Mouse (Mus musculus) midbrain, embryonic 12.5 days (tissue): ENCODE data around the gene Sgcd. TPM values are rescaled to one million over a fixed set of nuclear protein-coding genes. Genes with fewer than 3 reads are reported as not detected.

ENCODE experiments used
- ATAC-seq: fragments of 200-750 bp; cut with Nextera tagmentation; 2 replicates; pipeline ENCODE4 v1.8.0; 2017; ENCODE audit warnings: low read depth, moderate TSS enrichment, moderate library complexity; ENCODE audit not compliant: low FRiP score
- H3K27ac ChIP-seq: fragments of 300-500 bp; sonication (generic); replicated peaks from 2 replicates; pipeline ENCODE4 v1.5.1; 2016; ENCODE audit warnings: mild to moderate bottlenecking
- H3K27me3 ChIP-seq: fragments of 300-500 bp; sonication (generic); 2 replicates; pipeline ENCODE4 v1.6.1; 2016; ENCODE audit warnings: mild to moderate bottlenecking
- H3K36me3 ChIP-seq: fragments of 300-500 bp; sonication (generic); 2 replicates; pipeline ENCODE4 v1.6.1; 2016
- H3K4me1 ChIP-seq: fragments of 300-500 bp; sonication (generic); 2 replicates; pipeline ENCODE4 v1.6.1; 2016
- H3K4me2 ChIP-seq: fragments of 300-500 bp; sonication (generic); replicated peaks from 2 replicates; pipeline ENCODE4 v1.6.1; 2016; ENCODE audit warnings: mild to moderate bottlenecking, moderate library complexity
- H3K4me3 ChIP-seq: fragments of 300-500 bp; sonication (generic); 2 replicates; pipeline ENCODE4 v1.5.1; 2016; ENCODE audit warnings: mild to moderate bottlenecking
- H3K9ac ChIP-seq: fragments of 300-500 bp; sonication (generic); replicated peaks from 2 replicates; pipeline ENCODE4 v1.6.1; 2016; ENCODE audit warnings: mild to moderate bottlenecking, moderate library complexity
- H3K9me3 ChIP-seq: fragments of 300-500 bp; sonication (generic); 2 replicates; pipeline ENCODE4 v1.6.1; 2016; ENCODE audit warnings: mild to moderate bottlenecking
- WGBS: fragments of 180-500 bp; shearing (Covaris S2); methylation state at CpG from one replicate; pipeline ENCODE4 v1.1.7; 2016; 5-methylcytosine and 5-hydroxymethylcytosine counted together
- polyA plus RNA-seq: library from polyadenylated mRNA; unstranded; fragments of >200 nt; fragmentation: Nextera tagmentation; extraction: Ambion mirVana; gene quantifications from 2 replicates; pipeline ENCODE4 v1.2.1, GENCODE M21; 2016

Sgcd gene
- polyA plus RNA-seq, 1 experiment from 2014 or later: 3.8 TPM

DNA sequence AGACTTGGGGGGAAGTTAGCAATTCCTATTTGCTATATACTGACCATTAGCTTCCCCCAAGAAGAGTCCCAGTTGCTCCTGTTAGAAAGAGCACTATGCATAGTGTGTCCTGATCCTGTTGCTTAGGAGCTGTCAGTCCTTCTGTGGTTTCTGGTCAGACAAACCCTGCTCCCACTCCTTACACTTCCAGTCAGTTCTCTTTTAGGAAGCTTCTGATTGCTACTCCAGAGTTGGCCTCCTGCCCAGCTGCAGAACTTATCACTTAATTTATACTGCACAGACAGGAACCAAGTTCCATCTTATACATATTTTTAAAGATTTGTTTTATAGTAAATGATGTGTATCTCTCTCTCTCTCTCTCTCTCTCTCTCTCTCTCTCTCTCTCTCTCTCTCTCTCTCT lies 878.5 kb downstream of the Sgcd start:
- H3K27me3 ChIP-seq: no peaks in the 10 kb centered on the region
- no peak overlapping the region for H3K9ac ChIP-seq
- H3K4me2 ChIP-seq: no peak overlapping the region
- no peak overlapping the region for H3K4me3 ChIP-seq
- no peaks in the 10 kb centered on the region for H3K36me3 ChIP-seq
- ATAC-seq: no peak
- no peaks in the 10 kb centered on the region for H3K9me3 ChIP-seq
- no peak overlapping the region for H3K27ac ChIP-seq
- no peaks in the 10 kb centered on the region for H3K4me1 ChIP-seq

GRCm38 (mm10) chr11:47107661-47108060 lies 881.1 kb downstream of the Sgcd start:
- Histone ChIP-seq H3K9ac (no peak overlapping the region), H3K27ac (no peak overlapping the region), H3K27me3 (no peaks in the 10 kb centered on the region), H3K36me3 (no peaks in the 10 kb centered on the region), H3K4me2 (no peak overlapping the region), H3K9me3 (no peaks in the 10 kb centered on the region), H3K4me1 (no peaks in the 10 kb centered on the region), H3K4me3 (no peak overlapping the region)
- ATAC-seq: no peak
- WGBS: 80% methylated on average over 2 of the region's 2 CpGs

DNA sequence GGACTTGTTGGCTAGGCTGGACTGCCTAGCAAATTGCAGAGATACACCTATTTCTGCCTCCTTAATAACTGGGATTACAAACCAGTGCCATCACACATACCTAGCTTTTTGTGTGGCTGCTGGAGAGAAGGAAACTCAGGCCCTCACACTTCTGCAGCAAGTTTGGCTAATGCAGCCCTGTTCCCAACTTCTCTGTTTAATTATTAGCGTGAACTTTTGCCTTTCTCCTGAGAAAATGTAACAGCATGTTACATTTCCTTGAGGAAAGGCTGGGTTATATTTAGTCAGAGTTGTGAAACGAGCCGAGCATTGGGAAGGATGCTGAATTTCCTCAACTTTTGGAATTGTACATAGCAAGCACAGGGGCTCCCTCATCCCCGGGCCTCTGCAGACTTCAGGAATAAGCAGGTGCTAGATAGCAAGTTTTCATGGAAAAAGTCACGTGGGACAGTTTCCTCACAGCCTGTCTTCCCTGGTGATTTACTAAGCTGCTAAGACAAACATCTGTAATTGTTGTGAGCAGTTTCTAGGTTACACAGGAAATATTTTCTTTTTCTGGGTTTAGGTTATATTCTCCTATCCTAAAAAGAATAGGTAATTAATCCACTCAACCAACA lies 895.4 kb downstream of the Sgcd start:
- H3K4me3 ChIP-seq: no peak overlapping the region
- H3K9me3 ChIP-seq: no peaks in the 10 kb centered on the region
- H3K4me1 ChIP-seq: no peaks in the 10 kb centered on the region
- H3K4me2 ChIP-seq: no peak overlapping the region
- 82% methylated on average over 5 of the region's 5 CpGs for WGBS
- H3K9ac ChIP-seq: no peak overlapping the region
- H3K27ac ChIP-seq: no peak overlapping the region
- no peaks in the 10 kb centered on the region for H3K27me3 ChIP-seq
- no peak for ATAC-seq
- no peaks in the 10 kb centered on the region for H3K36me3 ChIP-seq

GRCm38 (mm10) chr11:47082517-47082916 lies 906.3 kb downstream of the Sgcd start:
- Histone ChIP-seq H3K36me3 (no peaks in the 10 kb centered on the region), H3K4me1 (no peaks in the 10 kb centered on the region), H3K9me3 (no peaks in the 10 kb centered on the region), H3K27me3 (no peaks in the 10 kb centered on the region), H3K4me3 (no peak overlapping the region), H3K4me2 (no peak overlapping the region), H3K27ac (no peak overlapping the region), H3K9ac (no peak overlapping the region)
- no peak for ATAC-seq
- WGBS: 93% methylated on average over 1 of the region's 1 CpGs

- ATAC-seq: no peak
- Histone ChIP-seq H3K9me3 (no peaks in the 10 kb centered on the region), H3K27me3 (no peaks in the 10 kb centered on the region), H3K9ac (no peak overlapping the region), H3K4me3 (no peak overlapping the region), H3K4me2 (no peak overlapping the region), H3K27ac (no peak overlapping the region), H3K4me1 (no peaks in the 10 kb centered on the region), H3K36me3 (no peaks in the 10 kb centered on the region)
- 69% methylated on average over 1 of the region's 1 CpGs for WGBS
Observed at GRCm38 (mm10) chr11:47073538-47073937, 915.2 kb downstream of the Sgcd start.

DNA sequence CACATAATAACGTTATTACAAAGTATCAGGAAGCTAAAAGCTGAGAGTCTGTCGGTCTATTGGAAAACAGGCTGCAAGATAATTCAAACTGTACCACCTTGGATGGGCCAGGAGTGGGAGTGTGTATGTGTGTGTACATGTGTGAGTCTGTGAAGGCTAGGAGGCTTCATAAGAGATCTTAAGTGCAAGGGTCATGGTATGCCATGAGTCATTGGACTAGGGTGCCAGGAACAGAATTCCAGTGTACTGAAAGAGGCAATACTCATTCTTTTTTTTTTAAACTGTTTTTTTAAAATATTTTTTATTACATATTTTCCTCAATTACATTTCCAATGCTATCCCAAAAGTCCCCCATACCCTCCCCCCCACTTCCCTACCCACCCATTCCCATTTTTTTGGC lies 917.6 kb downstream of the Sgcd start:
- no peaks in the 10 kb centered on the region for H3K36me3 ChIP-seq
- WGBS: 87% methylated on average over 2 of the region's 2 CpGs
- ATAC-seq: no peak

GRCm38 (mm10) chr11:47069769-47070384 lies 918.9 kb downstream of the Sgcd start:
- Histone ChIP-seq H3K4me2 (no peak overlapping the region), H3K4me1 (no peaks in the 10 kb centered on the region), H3K36me3 (no peaks in the 10 kb centered on the region), H3K4me3 (no peak overlapping the region), H3K9me3 (no peaks in the 10 kb centered on the region), H3K27ac (no peak overlapping the region), H3K27me3 (no peaks in the 10 kb centered on the region), H3K9ac (no peak overlapping the region)
- WGBS: 82% methylated on average over 2 of the region's 2 CpGs
- no peak for ATAC-seq

More for the DNA sequence above, 917.6 kb downstream of the Sgcd start:
- Histone ChIP-seq H3K27me3 (no peaks in the 10 kb centered on the region), H3K9ac (no peak overlapping the region), H3K4me1 (no peaks in the 10 kb centered on the region), H3K27ac (no peak overlapping the region), H3K4me2 (no peak overlapping the region), H3K9me3 (no peaks in the 10 kb centered on the region), H3K4me3 (no peak overlapping the region)

GRCm38 (mm10) chr11:47063690-47064089 lies 925.1 kb downstream of the Sgcd start:
- Histone ChIP-seq H3K4me3 (no peak overlapping the region), H3K9me3 (no peaks in the 10 kb centered on the region), H3K27me3 (no peaks in the 10 kb centered on the region), H3K9ac (no peak overlapping the region), H3K27ac (no peak overlapping the region), H3K4me2 (no peak overlapping the region), H3K4me1 (no peaks in the 10 kb centered on the region), H3K36me3 (no peaks in the 10 kb centered on the region)
- ATAC-seq: no peak
- WGBS: 86% methylated on average over 4 of the region's 4 CpGs

GRCm38 (mm10) chr11:47050390-47050789 lies 938.4 kb downstream of the Sgcd start:
- no peak overlapping the region for H3K27ac ChIP-seq
- no peaks in the 10 kb centered on the region for H3K4me1 ChIP-seq
- no peak overlapping the region for H3K4me3 ChIP-seq
- WGBS: 74% methylated on average over 2 of the region's 2 CpGs
- ATAC-seq: no peak
- no peak overlapping the region for H3K9ac ChIP-seq
- H3K27me3 ChIP-seq: no peaks in the 10 kb centered on the region
- H3K4me2 ChIP-seq: no peak overlapping the region
- H3K9me3 ChIP-seq: no peaks in the 10 kb centered on the region
- no peaks in the 10 kb centered on the region for H3K36me3 ChIP-seq

DNA sequence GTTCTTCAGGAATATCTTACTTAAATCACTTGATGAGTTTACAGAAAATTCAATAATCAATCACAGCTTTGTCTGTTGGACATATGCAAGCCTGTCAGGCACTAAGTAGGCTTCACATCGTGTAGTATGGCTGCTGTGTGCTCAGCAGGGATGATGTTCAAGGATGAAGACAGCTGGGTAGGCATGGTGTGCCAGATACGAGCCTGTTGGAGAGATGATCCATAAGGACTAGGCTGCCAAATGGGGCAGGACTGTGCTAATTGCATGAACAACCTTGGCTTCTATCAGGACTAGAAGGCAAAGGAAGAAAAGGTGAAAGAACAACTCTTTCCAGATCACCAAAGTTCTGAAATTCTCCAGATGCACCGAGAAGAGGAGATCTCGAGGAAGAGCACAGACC lies 939.0 kb downstream of the Sgcd start:
- Histone ChIP-seq H3K9me3 (no peaks in the 10 kb centered on the region), H3K27me3 (no peaks in the 10 kb centered on the region), H3K4me1 (no peaks in the 10 kb centered on the region), H3K9ac (no peak overlapping the region), H3K4me2 (no peak overlapping the region), H3K27ac (no peak overlapping the region), H3K4me3 (no peak overlapping the region), H3K36me3 (no peaks in the 10 kb centered on the region)
- ATAC-seq: no peak
- WGBS: 90% methylated on average over 4 of the region's 4 CpGs

- no peak overlapping the region for H3K4me2 ChIP-seq
- H3K27me3 ChIP-seq: no peaks in the 10 kb centered on the region
- H3K27ac ChIP-seq: no peak overlapping the region
- no peaks in the 10 kb centered on the region for H3K9me3 ChIP-seq
- WGBS: 87% methylated on average over 5 of the region's 5 CpGs
- H3K36me3 ChIP-seq: no peaks in the 10 kb centered on the region
- no peak overlapping the region for H3K4me3 ChIP-seq
- no peak for ATAC-seq
- H3K9ac ChIP-seq: no peak overlapping the region
- no peaks in the 10 kb centered on the region for H3K4me1 ChIP-seq
Observed at GRCm38 (mm10) chr11:47032318-47032717, 956.5 kb downstream of the Sgcd start.

DNA sequence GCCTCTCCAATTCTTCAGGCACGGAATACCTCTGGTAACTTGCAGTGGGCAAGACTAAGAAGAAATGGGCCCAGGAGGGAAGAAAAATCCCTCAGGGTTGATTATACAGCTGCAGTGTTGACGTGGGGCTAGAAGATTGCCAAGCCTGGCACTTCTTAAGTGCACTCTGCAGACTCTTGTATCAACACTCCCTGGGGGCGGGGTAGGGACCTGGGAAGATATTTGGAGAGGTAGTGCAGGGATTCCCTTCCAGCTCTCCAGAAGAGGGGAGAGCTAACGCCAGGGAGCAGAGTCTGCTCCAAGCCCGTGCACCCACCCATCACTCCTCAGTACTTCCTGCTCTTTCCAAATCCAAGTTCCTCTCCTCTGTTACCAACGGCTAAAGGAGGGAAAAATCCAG lies 967.9 kb downstream of the Sgcd start:
- Histone ChIP-seq H3K9ac (no peak overlapping the region), H3K4me3 (no peak overlapping the region), H3K4me2 (no peak overlapping the region), H3K27ac (no peak overlapping the region), H3K4me1 (no peaks in the 10 kb centered on the region), H3K36me3 (no peaks in the 10 kb centered on the region), H3K27me3 (no peaks in the 10 kb centered on the region), H3K9me3 (no peaks in the 10 kb centered on the region)
- 60% methylated on average over 6 of the region's 6 CpGs for WGBS
- no peak for ATAC-seq

DNA sequence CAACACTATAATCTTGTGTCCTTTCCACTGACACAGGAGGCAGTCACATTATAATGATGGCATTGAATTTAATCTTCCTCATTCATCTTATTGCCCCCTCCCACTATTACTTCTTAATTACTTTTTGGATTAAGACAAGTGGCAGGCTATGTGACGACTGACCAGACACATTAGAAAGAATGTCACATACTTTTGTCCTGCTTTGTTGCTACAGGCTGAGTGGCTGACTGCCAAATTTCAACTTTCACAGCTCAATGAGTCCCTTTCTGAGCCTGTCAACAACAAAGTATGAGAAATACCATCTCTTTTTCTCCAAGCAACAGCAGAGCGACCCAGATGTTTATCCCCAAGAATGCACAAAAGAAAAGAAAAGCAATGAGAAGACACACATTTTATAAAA lies 970.6 kb downstream of the Sgcd start:
- Histone ChIP-seq H3K4me3 (no peak overlapping the region), H3K27ac (no peak overlapping the region), H3K9me3 (no peaks in the 10 kb centered on the region), H3K27me3 (no peaks in the 10 kb centered on the region), H3K9ac (no peak overlapping the region), H3K36me3 (no peaks in the 10 kb centered on the region), H3K4me1 (no peaks in the 10 kb centered on the region), H3K4me2 (no peak overlapping the region)
- WGBS: 31% methylated on average over 2 of the region's 2 CpGs
- peak; percentile 54; the same call in 1 of the 2 replicates for ATAC-seq
